Mouse (Mus musculus): ENCODE measurements around the gene Thbs4. TPM values are rescaled to one million over a fixed set of nuclear protein-coding genes. Genes with fewer than 3 reads are reported as not detected.

Thbs4 gene
- total RNA-seq (2023) = not detected

DNA sequence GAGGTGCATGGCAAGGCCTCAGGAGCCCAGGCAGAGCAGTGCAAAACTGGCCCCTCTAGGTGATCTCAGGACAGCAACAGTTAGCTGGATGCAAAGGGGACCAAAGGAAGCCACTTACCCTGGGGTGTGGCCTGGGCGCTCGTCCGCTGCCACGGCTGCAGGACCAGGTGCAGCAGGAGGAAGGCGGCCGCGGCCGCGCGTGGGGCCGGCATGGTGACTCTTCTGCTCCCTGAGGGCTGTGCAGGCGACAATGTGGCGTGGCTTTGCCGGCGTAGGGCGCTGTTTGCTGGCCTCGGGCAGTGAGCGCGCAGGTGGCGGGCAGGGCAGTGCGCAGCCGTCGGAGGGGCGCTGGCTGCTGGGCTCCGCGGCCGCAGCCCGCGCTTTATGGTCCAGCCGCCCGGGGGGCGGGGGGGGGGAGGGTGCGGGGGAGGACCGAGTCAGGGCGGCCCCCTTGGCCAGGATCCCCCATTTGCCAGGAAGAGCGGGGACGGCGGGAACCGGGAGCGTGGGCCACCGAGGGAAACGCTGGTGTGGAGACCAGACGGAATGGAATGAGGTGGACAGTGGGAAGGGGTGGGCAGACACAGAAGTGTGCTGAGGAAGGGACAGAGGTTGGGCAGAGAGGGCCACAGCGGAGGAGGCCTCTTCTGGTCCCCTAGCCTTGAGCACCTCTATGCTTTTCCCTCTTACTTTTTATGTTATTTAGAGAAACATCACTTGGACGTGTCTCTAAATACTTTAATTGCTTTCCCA, at the start of gene Thbs4:
Thbs4 (minus strand) TSS at position 357 of the 753 bp plus-strand sequence.

Other genes starting within 250 kb of the Thbs4 start
- gene Spz1, start 218.6 kb downstream of the Thbs4 start, total RNA-seq (2023) = not detected
- gene Serinc5, start 183.7 kb downstream of the Thbs4 start, total RNA-seq (2023) = 10 to 100 TPM; 13.7 to 17.6 TPM
- gene Mtx3, start 49.9 kb upstream of the Thbs4 start, total RNA-seq (2023) = 10 to 100 TPM; 18.1 to 20.3 TPM

Measured in T-cell, adult 66 days (primary cell).